Mouse (Mus musculus) left cerebral cortex, postnatal 4 days (tissue): ENCODE measurements around the gene Gm42742. TPM values are rescaled to one million over a fixed set of nuclear protein-coding genes. Genes with fewer than 3 reads are reported as not detected.

Source experiments
- DNase-seq: peaks from one replicate; pipeline ENCODE4 v3.0.0-alpha.2; 2022
- intact Hi-C: fragments of 180-260 bp; cut with DNase I; formaldehyde crosslinking; loops from one replicate; pipeline ENCODE4 v1.15.1; 2025
- total RNA-seq, 2 experiments: library from RNA; stranded (reverse); gene quantifications; 2 replicates each; pipeline ENCODE4 v1.2.3; 2021

Gm42742 gene
- total RNA-seq, 2 experiments from 2014 or later: 36.7 to 48.6 TPM

DNA sequence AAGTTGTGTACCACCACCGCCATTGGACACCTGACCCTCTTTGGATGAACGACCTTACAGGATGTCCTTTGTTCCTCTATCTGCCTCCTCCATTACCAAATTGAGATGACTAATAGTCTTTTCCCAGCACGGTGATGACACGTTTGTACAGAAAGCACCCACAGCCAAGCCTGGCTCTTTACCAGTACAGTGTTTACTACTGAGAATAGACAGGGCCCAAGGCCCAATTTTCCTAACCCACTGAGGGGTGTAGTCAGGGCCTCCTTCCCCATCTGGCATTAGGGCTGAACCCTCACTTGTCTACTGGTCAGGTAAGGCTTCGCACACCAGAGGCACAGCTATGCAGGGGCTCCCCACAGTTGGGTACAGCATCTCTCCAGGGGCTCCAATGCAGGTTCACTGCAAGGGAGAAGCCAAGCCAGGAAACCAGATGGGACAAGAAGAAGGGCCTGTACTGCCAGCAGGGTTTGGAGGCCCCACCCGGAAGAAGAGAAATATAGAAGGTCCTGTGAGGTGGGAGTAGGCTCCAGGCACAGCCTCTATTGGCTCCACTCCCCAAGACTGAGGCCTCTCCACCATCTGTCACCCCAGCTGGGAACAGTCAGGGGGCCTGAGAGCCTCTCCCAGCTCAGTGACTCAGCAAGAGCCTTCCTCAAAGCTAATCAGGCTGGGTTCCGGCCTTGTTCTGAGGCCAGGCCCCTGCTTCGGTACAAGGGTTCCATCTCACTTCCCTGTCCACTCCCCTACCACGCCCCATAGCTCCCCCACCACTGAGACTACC lies 12.5 kb downstream of the Gm42742 start:
- DNase-seq: peak; percentile 85
- intact Hi-C loops: no loop called here

- intact Hi-C loops: no loop called here
- no peak for DNase-seq
Measured at GRCm38 (mm10) chr7:127007313-127008024, 13.4 kb downstream of the Gm42742 start.

GRCm38 (mm10) chr7:127004122-127004875 lies 16.6 kb downstream of the Gm42742 start:
- intact Hi-C loops: no loop called here
- DNase-seq: no peak

- DNase-seq: no peak
- intact Hi-C loops: no loop called here
Measured at GRCm38 (mm10) chr7:127003620-127004019, 17.3 kb downstream of the Gm42742 start.

GRCm38 (mm10) chr7:126999568-126999967 lies 21.3 kb downstream of the Gm42742 start:
- DNase-seq: no peak
- intact Hi-C loops: no loop called here

DNA sequence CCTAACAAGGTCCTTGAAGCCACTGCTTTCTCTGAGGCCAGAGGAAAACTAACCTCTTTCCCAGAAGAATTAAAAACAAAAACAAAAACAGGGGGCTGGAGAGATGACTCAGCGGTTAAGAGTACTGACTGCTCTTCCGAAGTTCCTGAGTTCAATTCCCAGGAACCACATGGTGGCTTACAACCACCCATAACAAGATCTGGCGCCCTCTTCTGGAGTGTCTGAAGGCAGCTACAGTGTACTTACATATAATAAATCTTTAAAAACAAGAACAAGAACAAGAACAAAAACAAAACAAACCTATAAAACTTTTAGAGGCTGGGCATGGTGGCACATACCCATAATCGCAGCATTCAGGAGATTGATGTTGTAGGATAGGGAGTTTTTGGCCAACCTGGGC lies 24.4 kb downstream of the Gm42742 start:
- intact Hi-C loops: no loop called here

DNA sequence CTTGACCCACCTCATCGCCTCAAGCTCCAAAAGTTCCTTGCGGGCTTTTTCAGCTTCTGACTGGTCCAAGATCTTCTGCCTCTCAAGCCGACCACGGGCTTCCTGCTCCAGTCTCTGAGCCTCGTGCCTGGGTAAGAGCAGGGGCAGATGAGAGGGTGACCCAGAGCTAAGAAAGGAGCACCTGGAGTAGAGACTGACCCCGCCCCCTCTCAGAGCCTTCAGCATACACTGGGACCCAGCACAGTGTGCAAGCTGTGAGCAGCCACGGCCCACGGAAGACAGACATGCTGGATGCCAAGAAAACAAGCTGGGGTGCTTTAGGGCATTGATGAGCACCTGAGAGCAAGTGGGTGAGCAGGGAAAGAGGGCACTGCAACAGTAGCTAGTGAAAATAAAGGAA lies 32.1 kb downstream of the Gm42742 start:
- intact Hi-C loops: no loop called here
- DNase-seq: no peak

More for the DNA sequence above, 24.4 kb downstream of the Gm42742 start:
- DNase-seq: no peak

DNA sequence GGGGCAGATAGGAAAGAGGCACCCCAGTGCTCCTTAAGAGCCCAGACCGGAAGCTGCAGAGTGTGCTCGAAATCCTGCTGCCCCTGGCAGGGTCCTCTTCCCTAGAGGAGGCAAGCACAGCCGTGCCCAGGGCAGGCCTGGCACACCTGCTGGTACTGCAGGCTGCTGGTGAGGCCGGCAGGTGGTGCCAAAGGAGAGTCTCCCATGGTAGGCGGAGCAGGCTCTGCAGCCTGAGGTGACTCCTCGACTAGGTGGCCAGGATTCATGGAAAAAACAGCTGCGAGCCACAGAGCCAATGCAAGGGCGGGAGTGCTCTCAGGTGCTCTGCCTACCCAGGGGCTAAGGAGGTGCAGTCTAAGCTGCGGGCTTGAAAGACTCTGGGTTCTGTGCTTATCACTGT lies 34.6 kb downstream of the Gm42742 start:
- intact Hi-C loops: no loop called here
- peak; percentile 60 for DNase-seq

DNA sequence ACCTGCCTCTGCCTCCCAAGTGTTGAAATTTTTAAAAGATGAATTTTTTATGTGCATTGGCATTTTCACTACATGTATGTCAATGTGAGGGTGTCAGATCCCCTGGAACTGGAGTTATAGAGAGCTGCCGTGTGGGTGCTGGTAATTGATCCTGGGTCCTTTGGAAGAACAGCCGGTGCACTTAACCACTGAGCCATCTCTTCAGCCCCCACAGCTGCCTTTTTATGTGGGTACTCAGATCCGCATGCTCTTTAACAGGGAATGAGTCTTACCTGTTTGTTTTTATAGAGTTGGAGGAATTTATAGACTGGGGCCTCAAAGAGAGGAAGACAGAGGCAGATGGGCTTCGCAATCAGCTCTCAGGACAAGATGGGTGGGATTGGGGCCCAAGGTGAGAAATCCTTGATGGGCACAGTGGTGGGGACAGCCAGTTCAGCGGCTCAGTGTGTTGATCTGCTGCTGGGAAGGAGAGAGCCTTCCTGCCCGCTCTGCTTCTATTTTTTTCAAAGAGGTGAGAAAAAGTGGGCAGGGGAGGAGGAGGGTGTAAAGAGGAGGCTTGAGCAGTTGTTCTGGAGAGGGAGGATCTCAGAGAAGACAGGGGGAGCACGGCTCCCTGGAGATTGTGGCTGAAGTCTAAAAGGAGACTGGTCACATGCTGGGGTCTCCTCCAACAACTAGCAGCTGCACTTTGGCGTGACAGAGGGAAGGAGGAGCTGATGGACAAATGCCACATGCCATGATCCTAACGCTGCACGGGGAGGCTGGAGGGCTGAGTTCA lies 36.0 kb downstream of the Gm42742 start:
- DNase-seq: no peak
- intact Hi-C loops: no loop called here

GRCm38 (mm10) chr7:126983113-126983512 lies 37.8 kb downstream of the Gm42742 start:
- DNase-seq: no peak
- intact Hi-C loops: no loop called here

DNA sequence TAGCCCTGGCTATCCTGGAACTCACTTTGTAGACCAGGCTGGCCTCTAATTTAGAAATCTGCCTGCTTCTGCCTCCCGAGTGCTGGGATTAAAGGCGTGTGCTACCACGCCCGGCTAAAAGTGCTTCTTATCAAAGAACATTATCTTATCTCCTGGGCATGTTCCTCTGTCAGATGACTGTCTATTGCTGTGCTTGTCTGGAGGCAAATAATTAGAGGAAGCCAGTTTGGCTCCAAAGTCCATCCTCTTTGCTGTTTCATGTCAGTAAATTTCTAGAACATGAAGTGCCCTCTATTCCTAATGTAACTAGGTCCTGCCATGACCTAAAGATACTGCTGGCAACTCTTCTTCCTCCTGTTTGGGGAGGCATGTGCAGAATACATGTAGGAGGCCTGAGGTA lies 38.8 kb downstream of the Gm42742 start:
- no peak for DNase-seq
- intact Hi-C loops: no loop called here

- intact Hi-C loops: no loop called here
- no peak for DNase-seq
Measured at GRCm38 (mm10) chr7:126981601-126982000, 39.3 kb downstream of the Gm42742 start.

- no peak for DNase-seq
- intact Hi-C loops: no loop called here
Measured at GRCm38 (mm10) chr7:126978841-126979240, 42.1 kb downstream of the Gm42742 start.

- intact Hi-C loops: no loop called here
- no peak for DNase-seq
Measured at GRCm38 (mm10) chr7:126976878-126977459, 43.9 kb downstream of the Gm42742 start.

DNA sequence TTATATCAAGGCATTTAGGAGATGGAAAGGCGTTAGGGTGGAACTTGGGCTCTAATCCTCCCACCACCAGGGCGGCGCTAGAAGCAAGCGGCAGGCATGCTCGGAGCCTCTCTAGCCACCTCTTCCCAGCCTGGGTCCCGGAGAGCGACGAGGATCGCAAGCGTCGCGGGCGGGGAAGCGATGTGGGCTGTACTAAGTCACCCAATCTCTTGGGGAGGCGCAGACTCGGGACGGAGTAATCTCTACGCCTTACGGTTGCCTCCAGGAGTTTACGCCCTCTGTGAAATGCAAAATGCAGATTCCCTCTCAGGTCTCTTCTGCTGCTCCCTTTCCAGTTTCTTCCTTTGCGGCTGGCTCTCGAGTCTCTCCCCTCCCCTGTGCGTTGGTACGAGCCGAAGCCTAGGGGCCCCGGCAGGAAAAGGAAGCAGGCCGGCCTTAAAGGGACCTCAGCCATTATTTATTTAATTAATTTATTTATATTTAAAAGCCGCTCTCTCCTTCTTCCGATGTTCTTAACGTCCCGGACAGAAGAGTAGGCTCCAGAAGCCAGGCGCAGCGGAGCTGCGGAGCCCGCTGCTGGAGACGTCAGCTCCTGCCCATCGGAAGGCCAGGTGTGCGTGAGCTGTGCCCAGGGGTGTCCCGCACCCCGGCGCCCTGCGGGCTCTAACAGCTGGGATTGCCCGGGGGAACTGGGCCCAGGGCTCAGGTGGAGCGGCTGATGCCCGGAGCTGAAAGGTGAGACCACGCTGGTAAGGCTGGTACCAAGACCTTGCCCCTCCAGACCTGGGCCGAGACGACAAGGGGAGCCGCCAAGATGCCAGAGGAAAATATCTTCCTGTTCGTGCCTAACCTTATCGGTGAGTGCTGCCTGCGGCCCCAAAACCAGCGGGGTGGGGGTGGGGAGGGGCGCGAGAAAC lies 44.7 kb downstream of the Gm42742 start, which contains the start of gene Cdiptos:
TSS of gene Cdiptos (minus strand) at position 149 of the 917 bp plus-strand sequence.
- DNase-seq: peak; percentile 98
- intact Hi-C loops: no loop called here

GRCm38 (mm10) chr7:126975893-126975949 lies 45.2 kb downstream of the Gm42742 start, which contains the start of gene Cdipt:
Gene Cdipt, plus strand, starts transcription at chr7:126975914.
- intact Hi-C loops: no loop called here
- DNase-seq: no peak

- DNase-seq: no peak
Measured at GRCm38 (mm10) chr7:126975493-126975892, 45.4 kb downstream of the Gm42742 start.

GRCm38 (mm10) chr7:126967361-126967760 lies 53.5 kb downstream of the Gm42742 start:
- intact Hi-C loops: no loop called here
- DNase-seq: no peak

More at GRCm38 (mm10) chr7:126975493-126975892, 45.4 kb downstream of the Gm42742 start:
- intact Hi-C loops: no loop called here

DNA sequence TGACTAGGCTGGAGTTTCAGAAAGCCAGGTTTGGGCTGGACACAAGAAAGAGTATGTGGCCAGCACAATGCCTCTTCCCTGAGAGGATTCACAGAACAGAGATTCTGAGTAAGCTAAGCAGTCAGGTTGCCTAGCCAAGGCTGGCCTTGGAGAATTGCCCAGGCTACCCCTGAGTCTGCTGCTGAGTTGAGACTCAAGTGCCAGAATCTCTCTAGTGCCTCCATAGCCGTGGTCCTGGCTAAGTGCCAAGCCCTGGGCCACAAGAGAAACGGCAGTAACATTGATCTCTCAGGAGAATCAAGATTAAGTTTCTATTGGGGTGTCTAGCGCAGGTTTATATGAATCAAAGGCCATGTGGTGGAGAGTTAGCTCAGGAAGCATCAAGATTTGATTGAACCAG lies 55.3 kb downstream of the Gm42742 start:
- intact Hi-C loops: no loop called here
- DNase-seq: peak; percentile 39
